Mouse (Mus musculus): ENCODE measurements around the gene Icam2.

- TF ChIP-seq EP300 (IDR thresholded peaks at IDR 0.05; ENCODE audit: low read depth) (peak; percentile 29), CTCF (IDR thresholded peaks at IDR 0.05; ENCODE audit: low read depth) (no peak)
These were observed at the start of gene Icam2 for GRCm38 (mm10) chr11:106387791-106388216.
